Mouse (Mus musculus) embryo, embryonic 11.5 days (tissue): ENCODE measurements around the gene Ccnb1ip1.

Experiments
- DNase-seq: peaks from one replicate; pipeline ENCODE4 v3.0.0-alpha.2; 2012; ENCODE audit warnings: low read depth, low spot score

Ccnb1ip1 gene

DNA sequence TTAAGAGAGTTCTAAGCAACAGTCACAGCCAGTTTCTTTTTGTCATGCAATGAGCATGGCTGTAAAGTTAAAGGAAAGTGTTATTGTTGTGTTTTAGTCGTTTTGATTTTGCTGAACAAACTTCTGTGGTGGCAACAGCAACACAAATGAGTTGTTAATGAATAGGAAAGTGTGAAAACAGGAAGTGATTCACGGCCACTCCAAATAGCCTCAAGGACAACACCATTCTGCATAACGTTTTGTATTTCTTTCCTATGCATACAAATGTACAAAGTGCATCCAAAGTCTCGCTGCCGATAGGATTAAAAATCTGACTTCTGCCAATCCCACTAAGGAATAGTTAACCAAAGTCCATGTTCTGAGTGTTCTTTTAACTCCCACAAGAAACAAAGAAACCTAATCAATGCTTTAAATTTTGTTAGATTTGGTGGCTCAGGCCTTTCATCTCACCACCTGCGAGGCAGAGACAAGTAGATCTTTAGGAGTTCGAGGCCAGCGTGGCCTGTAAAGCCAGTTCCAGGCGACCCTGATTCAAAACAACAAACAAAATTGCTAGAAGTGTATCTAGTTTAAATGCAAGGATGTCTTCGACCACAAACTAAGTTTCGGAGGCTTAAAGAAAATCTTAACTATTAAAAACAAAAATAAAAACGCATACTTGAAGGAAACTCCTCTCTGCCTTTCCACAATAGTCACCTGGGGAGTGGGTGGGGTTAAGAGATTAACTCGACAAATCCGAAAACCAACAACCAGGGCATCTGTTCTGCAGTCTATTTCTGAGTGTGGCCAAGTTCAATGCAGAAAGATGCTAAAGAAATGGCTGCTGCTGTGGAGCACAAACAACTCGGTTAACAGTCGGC is 22.9 kb downstream of the Ccnb1ip1 start:
- DNase-seq = no peak

DNA sequence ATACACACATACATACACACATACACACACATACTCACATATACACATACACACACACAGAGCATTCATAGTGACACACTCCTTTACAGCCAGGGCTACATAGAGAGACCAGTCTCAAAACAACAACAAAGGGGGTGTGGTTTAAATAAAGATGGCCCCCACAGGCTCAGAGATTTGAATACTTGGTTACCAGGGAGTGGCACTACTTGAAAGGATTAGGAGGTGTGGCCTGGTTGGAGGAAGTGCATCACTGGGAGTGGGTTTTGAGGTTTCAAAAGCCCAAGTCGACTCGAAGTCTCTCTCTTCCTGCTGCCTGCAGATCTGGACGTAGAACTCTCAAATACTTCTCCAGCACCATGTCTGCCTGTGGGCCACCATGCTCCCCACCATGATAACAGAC is 25.4 kb downstream of the Ccnb1ip1 start:
- DNase-seq = no peak

DNA sequence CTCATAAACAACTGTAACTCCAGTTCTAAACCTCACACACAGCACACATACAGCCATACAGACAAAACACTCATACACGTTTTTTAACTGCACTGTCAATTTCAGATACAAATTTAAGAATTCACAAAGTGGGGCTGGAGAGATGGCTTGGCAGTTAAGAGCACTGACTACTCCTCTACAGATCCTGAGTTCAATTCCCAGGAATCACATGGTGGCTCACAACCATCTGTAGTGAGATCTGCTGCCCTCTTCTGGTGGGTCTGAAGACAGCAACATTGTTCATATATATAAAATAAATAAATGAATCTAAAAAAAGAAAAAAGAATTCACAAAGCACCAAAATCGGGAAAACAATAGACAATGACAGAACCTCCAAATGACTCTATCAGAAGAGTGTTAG is 36.2 kb downstream of the Ccnb1ip1 start:
- DNase-seq = no peak

DNA sequence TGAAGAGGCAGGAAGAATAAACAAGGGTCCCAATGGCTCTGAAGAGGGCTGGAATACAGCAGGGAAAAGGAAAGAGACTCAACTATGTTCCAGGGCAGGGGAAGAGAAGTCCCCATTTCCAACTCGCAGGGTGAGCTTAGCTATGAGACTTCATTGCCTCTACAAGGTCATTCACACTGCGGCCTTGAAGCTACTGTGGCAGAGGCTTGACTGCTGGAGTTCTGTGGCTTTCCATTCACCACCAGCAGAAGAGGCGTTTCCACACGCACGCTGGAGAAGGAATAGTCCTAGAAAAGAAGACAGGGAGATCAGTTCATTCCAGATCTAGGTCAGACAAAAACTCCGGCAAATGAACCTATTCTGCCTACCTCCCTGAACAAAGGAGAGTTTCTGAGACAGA is 41.8 kb downstream of the Ccnb1ip1 start:
- no peak for DNase-seq

DNA sequence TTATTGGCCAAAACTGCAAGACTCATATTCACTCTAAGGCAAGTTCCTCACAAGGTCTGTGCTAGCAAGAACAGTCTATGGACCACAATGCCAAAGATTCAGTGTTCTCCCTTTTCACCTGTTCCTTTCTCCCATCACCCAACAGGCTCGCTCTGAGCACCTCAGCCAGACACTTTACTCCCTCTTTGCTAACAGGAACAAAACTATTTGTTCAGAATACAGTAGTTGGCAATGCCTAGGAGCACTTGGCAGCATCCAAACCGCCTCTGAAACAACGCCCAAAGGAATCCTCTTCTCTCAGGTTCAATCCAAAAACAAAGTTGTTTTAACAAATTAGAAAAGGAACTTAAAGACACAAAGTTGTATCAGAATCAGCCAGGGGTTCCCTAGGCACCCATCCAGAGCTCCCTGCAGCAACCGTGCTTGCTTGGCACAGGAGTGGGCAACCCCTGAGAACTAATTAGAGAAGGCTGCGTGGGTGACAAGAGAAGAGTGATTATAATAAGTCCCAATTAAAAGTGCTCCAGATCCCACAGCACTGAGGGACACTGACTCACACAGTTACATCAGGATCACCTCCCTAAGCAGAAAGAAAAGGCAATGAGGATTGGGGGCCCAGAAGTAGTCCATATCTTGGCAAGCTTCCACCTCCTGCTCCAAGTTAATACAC is 49.0 kb downstream of the Ccnb1ip1 start:
- no peak for DNase-seq

DNA sequence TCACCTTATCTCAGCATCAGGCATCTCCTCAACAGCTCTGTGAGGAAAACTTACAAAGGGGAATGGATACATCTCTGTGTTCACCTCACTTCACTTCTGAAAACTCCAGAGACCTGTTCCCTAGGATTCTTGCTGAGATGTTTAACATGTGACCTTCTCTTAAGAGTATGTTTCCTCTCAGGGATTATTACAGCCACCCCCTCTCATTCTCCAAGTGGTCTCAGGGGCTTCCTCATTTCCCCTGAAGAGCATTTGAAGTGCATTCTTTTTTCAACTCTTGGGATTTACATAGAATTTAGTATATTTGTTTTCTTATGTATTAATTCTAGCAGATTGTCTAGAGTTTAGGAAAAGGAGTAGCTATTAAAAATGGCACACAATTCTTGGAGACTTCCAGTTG is 62.5 kb downstream of the Ccnb1ip1 start, which contains the start of gene Olfr749:
TSS of gene Olfr749 (minus strand) at position 101 of the 400 bp plus-strand sequence.
- DNase-seq = no peak

DNA sequence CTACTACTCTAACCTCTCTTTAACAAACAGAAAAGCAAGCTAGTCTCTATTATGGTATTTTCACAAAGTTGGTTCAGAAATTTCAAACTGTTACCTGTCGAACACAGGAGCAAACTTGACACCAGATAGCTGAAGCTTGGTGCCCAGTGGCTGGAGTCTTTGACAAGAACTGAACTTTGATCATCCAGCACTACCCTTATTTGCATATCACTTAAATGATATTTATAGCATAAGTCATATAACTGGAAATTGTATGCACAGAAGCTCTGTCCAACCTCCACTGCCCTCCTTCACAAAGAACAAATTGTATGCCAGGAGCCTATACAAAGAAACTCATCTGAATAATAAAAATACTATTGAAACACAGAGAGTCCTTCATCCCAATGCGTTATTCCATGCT is 65.9 kb downstream of the Ccnb1ip1 start:
- no peak for DNase-seq

DNA sequence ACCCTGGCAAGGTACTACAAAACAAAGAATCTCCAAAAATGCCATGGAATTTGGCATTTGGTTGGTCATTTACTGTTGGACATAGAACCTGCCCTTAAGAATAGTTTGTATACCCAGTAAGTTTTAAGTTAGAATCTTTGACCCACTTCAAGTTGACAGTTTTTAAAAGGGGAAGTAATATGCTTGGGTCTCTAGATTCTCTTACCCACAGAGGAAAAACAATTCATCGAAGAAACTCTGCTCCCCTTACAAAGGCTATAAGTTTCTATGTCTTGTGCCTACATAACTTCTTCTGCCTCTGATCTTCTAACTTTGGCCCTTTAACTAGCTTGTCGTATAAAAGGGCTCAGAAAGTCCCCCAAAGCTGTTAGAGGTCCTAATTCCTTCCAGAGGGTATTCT is 67.2 kb downstream of the Ccnb1ip1 start:
- DNase-seq = no peak
